ENCODE assay signal across 13 mouse cellular contexts in the genomic region with DNA sequence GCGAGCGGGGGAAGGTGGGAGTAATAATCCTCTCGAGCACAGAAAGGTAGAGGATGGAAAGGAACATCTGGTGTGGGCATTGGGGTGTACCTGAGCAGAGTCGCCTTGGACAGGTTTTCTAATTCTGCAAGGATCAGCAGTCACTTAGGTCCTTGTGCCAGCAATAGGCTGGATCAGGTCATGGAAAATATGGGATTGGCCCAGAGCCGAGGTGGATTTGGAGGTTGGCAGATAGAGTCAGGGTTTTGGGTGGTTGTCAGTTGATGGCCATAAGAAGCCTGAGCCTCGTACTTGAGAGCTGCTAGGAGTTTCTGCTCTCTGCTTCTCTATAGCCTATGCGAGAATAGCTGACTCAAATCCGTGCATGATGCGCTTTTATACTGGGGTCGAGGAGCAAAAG.
"Had no signal": no experiment of that assay in that cellular context is flagged by ENCODE, and none has a peak within 500 bp of the region (broad histone marks: within the 10 kb centered on the region; RNA-seq: fewer than 3 reads in every experiment).

No protein-coding gene starts in this region.

- DNase-seq: cerebellum, adult 9-10 months; cerebellum, adult 9-11 months; cerebellum, postnatal 36 days; embryo, embryonic 11 days; forebrain, postnatal 0 days; gastrocnemius, adult 2 months; gastrocnemius, postnatal 10 days; gastrocnemius, postnatal 14 days; gastrocnemius, postnatal 25 days; gastrocnemius, postnatal 36 days; heart, adult 11 months; heart, adult 18-20 months; heart, adult 2 months had no signal
